ENCODE assay signal across 18 mouse cellular contexts in the genomic region with DNA sequence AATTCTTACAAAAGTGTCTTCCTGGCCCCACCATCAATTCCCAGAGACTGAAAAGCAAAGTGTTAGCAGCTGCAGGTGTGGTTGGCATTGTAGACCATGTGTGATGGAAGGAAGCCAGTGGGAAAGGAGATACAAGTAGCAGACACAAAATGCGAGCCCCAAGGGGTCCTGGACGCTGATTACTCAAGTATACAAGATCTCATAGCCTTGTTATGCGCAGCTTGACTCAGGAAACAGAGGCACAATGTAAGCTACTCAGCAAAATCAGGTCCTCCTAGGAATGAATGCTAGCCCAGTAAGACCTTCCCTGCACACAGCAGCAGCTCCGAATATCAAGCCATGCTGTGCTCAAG.
DNase-seq lines count a peak whose midpoint lies in the region; ATAC-seq and TF ChIP-seq lines count a peak whose summit lies in the region.
"Had no signal": no experiment of that assay in that cellular context is flagged by ENCODE, and none has a peak within 500 bp of the region (broad histone marks: within the 10 kb centered on the region; RNA-seq: fewer than 3 reads in every experiment).

No protein-coding gene starts in this region.

- TF ChIP-seq CTCF in heart, adult 2 months (IDR thresholded peaks at IDR 0.05) = no peak

- no peaks in the 10 kb centered on the region for H3K9me3 ChIP-seq in forebrain, embryonic 11.5 days (ENCODE audit: control insufficient read depth, low read length)
- H3K9me3 ChIP-seq in forebrain, embryonic 16.5 days (ENCODE audit: control insufficient read depth, low read length) = no peaks in the 10 kb centered on the region
- H3K9me3 ChIP-seq in midbrain, embryonic 12.5 days = no peaks in the 10 kb centered on the region
- H3K9me3 ChIP-seq in midbrain, embryonic 13.5 days = no peaks in the 10 kb centered on the region
- H3K9me3 ChIP-seq: intestine, embryonic 15.5 days; limb, embryonic 15.5 days; liver, embryonic 15.5 days; neural tube, embryonic 13.5 days had no signal

- no peak overlapping the region for H3K27ac ChIP-seq in forebrain, embryonic 11.5 days (ENCODE audit: low read depth, low read length)
- no peak overlapping the region for H3K27ac ChIP-seq in forebrain, embryonic 16.5 days (ENCODE audit: low read length)
- H3K27ac ChIP-seq in midbrain, embryonic 12.5 days (replicated peaks) = no peak overlapping the region
- H3K27ac ChIP-seq in midbrain, embryonic 13.5 days = no peak overlapping the region
- no peak overlapping the region for H3K27ac ChIP-seq in heart, adult 2 months
- H3K27ac ChIP-seq: intestine, embryonic 15.5 days; limb, embryonic 15.5 days; liver, embryonic 15.5 days; neural tube, embryonic 13.5 days had no signal

- no peak for DNase-seq in forebrain, embryonic 11.5 days (ENCODE audit: low spot score)
- peak; percentile 12 for DNase-seq in embryo, embryonic 9.5 days (ENCODE audit: extremely low spot score)
- no peak for DNase-seq in heart, adult 2 months
- DNase-seq: cerebellum, adult 2 months; heart, adult 11 months; heart, postnatal 36 days; layer of hippocampus, postnatal 36 days; spleen, adult 18-20 months; thymus, postnatal 36 days had no signal

- no peaks in the 10 kb centered on the region for H3K4me1 ChIP-seq in forebrain, embryonic 11.5 days (replicated peaks; ENCODE audit: control insufficient read depth, insufficient read depth, low read length)
- no peaks in the 10 kb centered on the region; the same call in 1 of the 2 replicates for H3K4me1 ChIP-seq in forebrain, embryonic 16.5 days (replicated peaks; ENCODE audit: control insufficient read depth, insufficient read depth, low read length)
- no peaks in the 10 kb centered on the region for H3K4me1 ChIP-seq in midbrain, embryonic 12.5 days
- H3K4me1 ChIP-seq in midbrain, embryonic 13.5 days (replicated peaks) = 0 out of 2 replicates have a peak, but pooled peaks cover 11% of the 10 kb centered on the region
- H3K4me1 ChIP-seq in heart, adult 2 months (ENCODE audit: control insufficient read depth, insufficient read depth, low read length) = no peaks in the 10 kb centered on the region
- H3K4me1 ChIP-seq: intestine, embryonic 15.5 days; limb, embryonic 15.5 days; liver, embryonic 15.5 days; neural tube, embryonic 13.5 days had no signal

- ATAC-seq in forebrain, embryonic 11.5 days (replicated peaks; ENCODE audit: low FRiP score) = peak; percentile 20
- no peak for ATAC-seq in forebrain, embryonic 16.5 days
- ATAC-seq in midbrain, embryonic 12.5 days (ENCODE audit: low FRiP score, low read depth) = peak; percentile 55
- no peak for ATAC-seq in midbrain, embryonic 13.5 days
- no peak for ATAC-seq in erythroid progenitor cell, adult 5-6 weeks (replicated peaks; ENCODE audit: low FRiP score, poor library complexity, severe bottlenecking)
- ATAC-seq: intestine, embryonic 15.5 days had no signal

- no peak for TF ChIP-seq POLR2A in heart, adult 2 months (IDR thresholded peaks at IDR 0.05; ENCODE audit: insufficient read depth, low read depth, low read length)

- TF ChIP-seq EP300 in heart, adult 2 months (IDR thresholded peaks at IDR 0.05; ENCODE audit: insufficient read depth, low read depth, low read length) = no peak

- no peaks in the 10 kb centered on the region for H3K36me3 ChIP-seq in forebrain, embryonic 11.5 days (ENCODE audit: control insufficient read depth, insufficient read depth, low read length)
- H3K36me3 ChIP-seq in forebrain, embryonic 16.5 days (ENCODE audit: control insufficient read depth, insufficient read depth) = no peaks in the 10 kb centered on the region
- H3K36me3 ChIP-seq in midbrain, embryonic 12.5 days = no peaks in the 10 kb centered on the region
- H3K36me3 ChIP-seq in midbrain, embryonic 13.5 days = no peaks in the 10 kb centered on the region
- no peaks in the 10 kb centered on the region for H3K36me3 ChIP-seq in heart, adult 2 months (ENCODE audit: control insufficient read depth, insufficient read depth, low read length)
- H3K36me3 ChIP-seq: G1E; intestine, embryonic 15.5 days; limb, embryonic 15.5 days; liver, embryonic 15.5 days; neural tube, embryonic 13.5 days had no signal

- no peak overlapping the region for H3K4me2 ChIP-seq in forebrain, embryonic 11.5 days (ENCODE audit: low read depth, low read length, severe bottlenecking)
- H3K4me2 ChIP-seq in forebrain, embryonic 16.5 days (ENCODE audit: low read length) = no peak overlapping the region
- H3K4me2 ChIP-seq in midbrain, embryonic 12.5 days (replicated peaks) = no peak overlapping the region
- H3K4me2 ChIP-seq in midbrain, embryonic 13.5 days (replicated peaks) = no peak overlapping the region
- H3K4me2 ChIP-seq: intestine, embryonic 15.5 days; limb, embryonic 15.5 days; liver, embryonic 15.5 days; neural tube, embryonic 13.5 days had no signal

- H3K4me3 ChIP-seq in forebrain, embryonic 11.5 days (ENCODE audit: low read depth, low read length) = no peak overlapping the region
- no peak overlapping the region for H3K4me3 ChIP-seq in forebrain, embryonic 16.5 days (replicated peaks; ENCODE audit: low read length)
- H3K4me3 ChIP-seq in midbrain, embryonic 12.5 days = no peak overlapping the region
- no peak overlapping the region for H3K4me3 ChIP-seq in midbrain, embryonic 13.5 days (replicated peaks)
- H3K4me3 ChIP-seq in heart, adult 2 months = no peak overlapping the region
- H3K4me3 ChIP-seq: intestine, embryonic 15.5 days; limb, embryonic 15.5 days; liver, embryonic 15.5 days; neural tube, embryonic 13.5 days had no signal

- no peaks in the 10 kb centered on the region for H3K27me3 ChIP-seq in forebrain, embryonic 11.5 days (ENCODE audit: control insufficient read depth, insufficient read depth, low read length)
- no peaks in the 10 kb centered on the region for H3K27me3 ChIP-seq in forebrain, embryonic 16.5 days (replicated peaks; ENCODE audit: control insufficient read depth, insufficient read depth, low read length)
- H3K27me3 ChIP-seq in midbrain, embryonic 12.5 days = no peaks in the 10 kb centered on the region
- no peaks in the 10 kb centered on the region for H3K27me3 ChIP-seq in midbrain, embryonic 13.5 days
- H3K27me3 ChIP-seq in heart, adult 2 months (ENCODE audit: control insufficient read depth, insufficient read depth, low read length) = no peaks in the 10 kb centered on the region
- H3K27me3 ChIP-seq: intestine, embryonic 15.5 days; limb, embryonic 15.5 days; liver, embryonic 15.5 days; neural tube, embryonic 13.5 days had no signal

- intact Hi-C loops in heart, adult 2 months (cut with DNase I) = no loop called here

- WGBS in forebrain, embryonic 11.5 days = 12% methylated on average over 4 of the region's 4 CpGs
- 15% methylated on average over 4 of the region's 4 CpGs for WGBS in forebrain, embryonic 16.5 days
- WGBS in midbrain, embryonic 12.5 days = 15% methylated on average over 4 of the region's 4 CpGs
- 12% methylated on average over 4 of the region's 4 CpGs for WGBS in midbrain, embryonic 13.5 days
- WGBS in heart, adult 2 months = 71% methylated on average over 4 of the region's 4 CpGs

- no peaks in the 10 kb centered on the region for H3K79me2 ChIP-seq in heart, adult 2 months (replicated peaks; ENCODE audit: control insufficient read depth, insufficient read depth, low read length)

- H3K9ac ChIP-seq in forebrain, embryonic 11.5 days (ENCODE audit: low read length) = no peak overlapping the region
- no peak overlapping the region for H3K9ac ChIP-seq in forebrain, embryonic 16.5 days (replicated peaks; ENCODE audit: low read depth, low read length)
- H3K9ac ChIP-seq in midbrain, embryonic 12.5 days (replicated peaks) = no peak overlapping the region
- H3K9ac ChIP-seq in midbrain, embryonic 13.5 days (replicated peaks) = no peak overlapping the region
- H3K9ac ChIP-seq in heart, adult 2 months (ENCODE audit: low read depth, low read length) = no peak overlapping the region
- H3K9ac ChIP-seq: intestine, embryonic 15.5 days; limb, embryonic 15.5 days; liver, embryonic 15.5 days; neural tube, embryonic 13.5 days had no signal

Comparison
In these comparisons a context has a peak if more than half of its experiments do, and no peak if none do; other contexts are left out.
1. ATAC-seq: peak in forebrain, embryonic 11.5 days (single experiment) and midbrain, embryonic 12.5 days (single experiment); none in forebrain, embryonic 16.5 days (single experiment), midbrain, embryonic 13.5 days (single experiment) and erythroid progenitor cell, adult 5-6 weeks (single experiment).